Mouse (Mus musculus): ENCODE results near the gene Hcn3.

DNA sequence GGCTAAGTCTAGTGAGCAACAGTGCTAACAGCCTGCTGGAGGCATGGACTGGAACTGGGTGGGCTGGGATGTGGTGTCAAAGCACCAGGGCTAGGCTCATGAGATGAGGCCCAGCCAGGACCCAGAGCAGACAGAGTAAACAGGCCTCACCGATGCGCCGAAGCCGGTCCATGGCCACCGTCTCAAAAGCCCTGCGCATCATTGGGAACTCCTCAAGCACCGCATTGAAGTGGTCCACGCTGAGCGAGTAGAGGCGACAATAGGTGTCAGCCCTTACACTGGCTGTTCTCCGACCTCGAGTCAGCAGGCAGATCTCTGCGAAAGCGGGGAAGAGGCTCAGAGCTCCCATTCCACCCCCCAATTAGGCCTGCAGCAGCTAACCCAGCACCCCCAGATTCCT, 11.4 kb downstream of the Hcn3 start:
- TF ChIP-seq CTCF (IDR thresholded peaks at IDR 0.05; ENCODE audit: low read depth) (no peak), EP300 (IDR thresholded peaks at IDR 0.05; ENCODE audit: low read depth) (no peak)

Data from heart, postnatal 0 days (tissue).